Mouse (Mus musculus) ovary, adult 18-20 months (tissue): ENCODE data around the gene Ttc8.
"Not testable (repeated sequence)": the region's sequence is repeated elsewhere in the genome, so short reads cannot be mapped to it uniquely, and the experiment has no call there.

Experiments used
- DNase-seq: peaks from one replicate; pipeline ENCODE4 v3.0.0; 2022; ENCODE audit warnings: low spot score, mixed read lengths

Ttc8 gene

DNA sequence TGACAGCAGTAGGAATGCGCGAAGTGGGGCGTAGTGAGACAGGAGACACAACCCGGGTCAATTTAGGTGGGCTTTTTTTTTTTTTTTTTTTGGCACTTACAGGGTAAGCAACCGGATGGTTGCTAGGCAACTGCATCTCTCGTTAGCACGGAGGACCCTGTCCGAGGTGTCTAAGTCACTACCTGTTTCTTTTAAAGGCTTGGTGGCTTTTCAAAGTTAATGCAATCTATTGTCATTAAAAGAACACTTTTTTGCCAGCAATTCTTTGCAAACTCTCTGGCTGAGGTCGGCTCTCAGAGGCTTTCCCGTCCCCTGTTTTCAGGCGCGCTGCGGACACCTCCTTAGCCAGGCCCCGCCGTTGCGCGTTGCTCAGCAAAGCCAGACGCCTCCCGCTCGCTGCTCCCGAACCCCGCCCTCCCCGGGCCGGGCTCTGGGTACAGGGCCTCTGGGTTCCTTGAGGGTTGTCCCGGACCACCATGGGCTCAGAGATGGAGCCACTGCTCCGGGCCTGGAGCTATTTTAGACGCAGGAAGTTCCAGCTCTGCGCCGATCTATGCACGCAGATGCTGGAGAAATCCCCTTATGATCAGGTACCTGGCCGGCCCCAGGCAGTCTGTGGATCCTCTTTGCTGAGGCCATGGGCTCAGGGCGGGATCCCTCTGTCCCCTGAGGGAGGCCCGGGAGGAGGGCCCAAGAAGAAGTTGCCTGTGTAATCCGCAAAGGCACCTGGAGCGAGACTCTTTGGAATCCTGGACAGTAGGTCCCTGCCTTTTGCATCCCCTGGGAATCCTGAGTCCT is at the start of gene Ttc8:
Gene Ttc8 (plus strand): TSS at position 381 of the 798 bp plus-strand sequence.
- DNase-seq = peak; percentile 75

DNA sequence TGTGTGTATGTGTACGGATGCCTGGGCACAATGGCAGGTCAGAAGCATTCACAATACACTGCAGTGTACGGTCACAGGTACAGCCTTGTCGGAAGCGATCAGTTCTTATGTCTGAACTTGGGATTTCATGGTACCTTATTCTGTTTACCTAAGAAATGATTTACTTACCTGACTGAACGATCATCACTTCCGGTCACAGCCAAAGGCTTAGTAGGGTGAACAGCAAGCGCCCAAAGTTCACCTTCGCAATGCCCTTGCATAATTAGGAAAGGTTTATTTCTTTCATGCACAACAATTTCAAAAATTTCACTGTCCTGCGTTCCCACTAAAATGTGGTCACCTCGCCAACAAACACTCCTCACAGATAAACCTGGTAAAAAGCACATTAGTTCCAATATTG is 47.5 kb upstream of the Ttc8 start:
- no peak for DNase-seq

DNA sequence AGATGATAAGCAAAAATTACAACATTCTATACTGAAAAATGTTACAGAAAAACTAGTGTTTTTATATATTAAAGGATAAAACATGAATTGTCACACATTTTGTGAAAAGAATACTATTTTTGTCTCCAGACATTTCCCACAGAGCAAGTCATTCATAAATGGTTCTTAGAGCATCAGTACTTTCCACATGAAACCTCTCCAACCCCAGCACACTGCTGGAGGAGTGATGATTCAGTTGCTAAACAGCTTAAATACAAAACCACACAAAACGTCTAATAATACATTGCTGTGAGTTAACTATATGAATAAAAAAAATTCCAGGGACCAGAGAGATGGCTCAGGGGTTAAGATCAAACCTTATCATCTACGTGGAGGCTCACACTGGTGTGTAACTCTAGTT is 45.2 kb upstream of the Ttc8 start:
- DNase-seq = no peak

DNA sequence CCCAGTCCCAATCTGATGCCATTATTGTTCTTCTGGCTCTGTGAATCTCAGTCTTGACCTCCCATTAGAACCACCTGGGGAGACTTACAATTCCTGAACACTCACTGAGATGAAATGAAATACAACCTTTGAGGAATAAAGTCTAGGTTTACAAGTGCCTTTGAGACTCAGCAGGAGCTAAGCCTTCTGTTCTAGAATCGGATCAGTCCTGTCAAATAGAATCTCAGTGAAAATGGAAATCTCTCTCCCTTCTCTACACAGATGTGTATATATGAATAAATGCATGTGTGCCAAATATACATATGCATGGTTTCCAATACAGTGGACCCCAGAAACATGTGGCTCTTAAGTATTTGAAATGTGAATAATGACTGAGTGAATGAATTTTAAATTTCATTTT is 41.7 kb upstream of the Ttc8 start:
- no peak for DNase-seq

DNA sequence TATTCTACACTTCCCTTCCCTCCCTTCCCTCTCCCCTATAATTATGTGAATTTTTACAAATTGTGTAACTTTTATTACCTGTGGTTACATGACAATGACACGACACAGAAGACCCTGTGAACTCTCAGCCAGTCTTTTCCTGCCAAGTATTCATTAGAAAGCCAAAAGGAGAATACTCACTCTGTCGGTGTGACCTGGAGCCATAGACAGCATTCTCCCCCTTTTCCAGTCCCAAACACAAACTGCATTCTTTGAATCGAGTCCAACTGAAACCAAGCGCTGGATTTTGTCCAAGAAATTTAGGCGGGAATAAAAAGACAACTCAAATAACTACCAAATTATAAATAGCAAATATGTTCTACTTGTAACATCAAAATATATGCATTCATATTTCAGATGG is 38.6 kb upstream of the Ttc8 start:
- no peak for DNase-seq

DNA sequence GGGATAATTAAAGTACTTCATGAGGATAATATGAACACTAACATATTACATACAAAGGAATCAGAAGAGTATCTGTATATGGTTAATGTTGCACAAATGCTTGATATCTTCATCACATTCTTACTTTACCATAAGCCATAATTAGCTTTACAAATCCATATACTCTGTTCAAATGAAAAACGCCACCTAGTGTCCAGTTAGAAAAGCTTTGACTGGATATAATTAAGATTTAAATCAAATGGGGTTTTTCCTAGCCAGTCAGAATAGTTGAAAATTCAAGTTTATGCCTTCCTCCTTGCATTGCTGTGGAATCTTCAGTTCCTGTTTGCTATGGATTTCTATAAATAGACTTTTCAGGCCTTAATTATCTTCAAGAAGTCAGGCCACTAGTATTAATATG is 35.9 kb upstream of the Ttc8 start:
- DNase-seq = no peak

DNA sequence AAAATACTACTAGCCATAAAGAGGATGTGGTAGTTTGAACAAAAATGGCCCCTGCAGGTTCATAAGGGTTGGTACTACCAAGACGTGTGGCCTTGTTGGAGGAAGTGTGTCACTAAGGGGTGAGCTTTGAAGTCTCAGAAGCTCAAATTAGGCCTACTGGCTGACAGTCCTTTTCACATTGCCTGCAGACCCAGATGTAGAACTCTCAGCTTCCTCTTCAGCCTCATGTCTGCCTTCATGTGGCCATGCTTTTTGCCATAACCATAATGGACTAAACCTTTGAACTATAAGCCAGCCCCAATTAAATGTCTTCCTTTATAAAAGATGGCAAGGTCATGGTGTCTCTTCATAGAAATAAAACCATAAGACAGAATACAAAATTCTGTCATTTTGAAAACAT is 23.6 kb upstream of the Ttc8 start:
- no peak for DNase-seq

DNA sequence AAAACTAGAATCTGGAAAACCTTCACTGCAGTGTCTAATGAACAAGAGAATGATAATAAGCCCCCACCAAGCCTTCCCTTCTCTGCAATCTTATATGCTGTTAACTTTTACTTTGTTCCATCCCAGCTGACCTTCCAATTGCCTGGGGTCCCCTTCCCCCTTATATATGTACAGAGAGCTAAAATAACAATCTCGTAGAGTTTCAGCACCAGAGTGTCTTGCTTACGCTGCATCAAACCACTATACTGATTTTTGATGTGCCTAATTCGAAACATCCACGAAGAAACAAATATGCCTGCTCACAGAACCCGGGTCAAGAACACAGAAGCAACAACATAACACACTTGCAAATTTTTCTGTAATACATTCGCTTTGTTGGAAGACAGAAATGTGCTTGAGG is 20.7 kb upstream of the Ttc8 start:
- no peak for DNase-seq

DNA sequence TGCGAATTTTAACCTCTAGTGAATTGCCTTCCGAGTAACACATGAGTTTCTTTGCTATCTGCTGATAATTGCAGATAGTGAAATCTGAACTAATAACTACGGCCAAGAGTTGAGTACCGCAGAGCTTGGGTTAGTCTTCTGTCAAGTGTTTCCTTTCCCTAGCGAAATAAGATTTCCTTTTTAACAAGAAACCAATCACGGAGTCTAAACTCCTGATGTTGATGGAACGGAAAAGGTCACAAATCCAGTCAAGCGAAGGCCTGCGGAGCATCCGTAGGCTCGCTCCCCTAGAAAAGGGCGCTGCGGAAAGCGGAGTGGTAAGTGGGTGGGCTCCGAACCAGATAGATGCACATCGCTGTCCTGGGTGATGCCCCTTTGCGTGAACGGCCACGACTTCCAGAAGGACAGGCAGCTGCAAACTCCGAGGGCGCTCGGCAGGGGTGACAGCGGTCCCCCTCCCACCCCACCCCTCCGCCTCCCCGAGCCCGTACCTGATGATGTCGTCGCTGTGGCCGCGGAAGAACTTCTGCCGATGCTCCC is 20.0 kb upstream of the Ttc8 start:
- DNase-seq = no peak

DNA sequence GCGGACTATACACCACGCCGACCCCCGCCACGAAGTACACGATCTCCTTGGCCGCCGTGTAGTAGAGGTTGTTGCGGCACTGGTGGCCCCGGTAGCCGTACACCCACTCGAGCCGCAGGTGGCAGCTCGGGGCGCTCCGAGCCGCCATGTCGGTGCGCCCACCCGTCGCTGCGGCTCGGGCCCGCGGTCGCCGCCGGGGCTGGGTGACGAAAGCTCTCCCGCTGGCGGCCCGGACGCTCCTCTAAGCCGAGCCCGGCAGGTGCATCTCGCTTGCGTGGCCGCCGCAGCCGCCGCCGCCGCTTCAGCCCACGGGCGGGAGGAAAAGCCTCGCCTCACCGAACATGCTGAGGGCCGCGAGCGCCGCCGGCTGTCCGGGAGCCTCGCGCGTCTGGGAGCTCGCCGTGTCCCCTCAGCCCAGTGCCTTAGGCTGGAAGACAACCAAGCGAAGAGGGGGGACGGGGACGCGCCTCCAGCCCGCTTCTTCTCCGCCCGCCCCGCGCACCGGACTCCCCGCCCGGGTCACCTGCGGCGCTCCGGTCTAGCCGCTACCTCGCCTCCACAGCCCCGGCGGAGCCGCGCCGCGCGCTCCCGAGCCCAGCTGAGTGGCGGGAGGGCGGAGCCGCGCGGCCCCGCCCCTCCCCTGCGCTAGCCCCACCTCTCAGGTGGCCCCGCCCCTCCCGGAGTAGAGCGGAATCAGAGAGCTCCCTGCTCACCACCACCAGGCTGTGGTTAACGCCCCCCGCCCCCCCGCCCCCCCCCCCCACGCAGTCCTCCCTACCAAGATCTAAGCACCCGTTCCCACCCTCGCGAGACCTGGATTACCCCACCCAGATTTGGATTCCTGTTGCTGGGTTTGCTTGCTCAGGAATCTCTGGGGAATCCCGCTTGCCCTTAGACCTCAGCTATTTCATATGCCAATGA is 19.2 kb upstream of the Ttc8 start, which contains the start of gene Eml5:
Gene Eml5 (minus strand): TSS at position 604 of the 921 bp plus-strand sequence.
- peak; percentile 60 for DNase-seq

DNA sequence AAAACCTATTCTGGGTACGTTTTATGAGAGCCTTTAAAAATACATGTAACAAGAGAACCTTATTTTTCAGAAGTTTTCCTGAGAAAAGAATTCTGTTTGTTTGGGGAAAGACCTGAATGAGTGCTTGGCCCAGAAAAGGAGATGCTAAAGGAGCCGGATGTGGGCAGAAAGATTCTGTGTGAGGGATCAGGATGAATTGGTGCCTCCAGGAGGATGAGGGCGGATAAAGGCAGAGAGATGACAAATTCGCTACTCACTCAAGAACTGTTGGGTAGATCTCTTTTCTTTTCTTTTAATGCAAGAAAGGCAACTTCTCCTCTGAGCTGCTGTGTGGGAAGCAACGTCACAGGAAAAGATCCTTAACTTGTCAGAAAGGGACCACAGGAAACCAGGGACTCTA is 14.9 kb upstream of the Ttc8 start:
- DNase-seq = no peak

DNA sequence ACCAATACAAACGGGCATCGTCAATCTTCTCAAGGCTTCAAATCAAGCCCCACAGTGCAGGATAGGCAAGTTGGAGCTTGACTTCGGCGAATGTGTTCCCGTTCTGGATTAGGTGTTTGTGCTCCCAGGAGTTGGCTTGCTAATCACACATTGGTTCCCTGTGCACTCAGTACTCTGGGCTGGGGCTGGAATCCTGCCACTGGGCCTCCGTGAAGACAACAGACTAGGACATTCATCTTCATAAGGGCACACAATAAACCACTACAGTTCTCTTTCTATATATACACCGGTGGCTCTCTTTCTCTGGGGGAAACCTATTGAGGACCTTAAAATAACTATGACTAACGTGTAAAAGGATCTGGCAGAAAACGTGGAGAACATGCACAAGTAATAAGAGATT is 10.3 kb upstream of the Ttc8 start:
- DNase-seq = no peak

DNA sequence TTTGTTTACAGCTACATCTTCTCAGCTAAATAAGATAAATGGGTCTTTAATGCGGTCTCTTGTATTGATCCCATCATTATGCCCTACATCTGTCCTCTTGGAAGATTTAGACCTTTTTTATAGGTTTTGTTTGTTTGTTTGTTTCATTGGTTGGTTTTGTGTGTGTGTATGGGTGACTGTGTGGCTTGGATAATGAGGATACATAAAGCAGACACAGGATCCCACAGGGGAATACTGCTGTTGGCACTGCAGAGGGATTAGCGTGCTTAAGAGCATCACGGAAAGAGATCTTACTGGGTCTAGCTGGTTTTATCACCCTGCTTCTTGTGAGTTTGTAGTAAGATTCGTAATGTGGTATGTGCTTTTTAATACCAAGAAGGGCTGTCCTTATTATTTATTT is 10.8 kb downstream of the Ttc8 start:
- no peak for DNase-seq

DNA sequence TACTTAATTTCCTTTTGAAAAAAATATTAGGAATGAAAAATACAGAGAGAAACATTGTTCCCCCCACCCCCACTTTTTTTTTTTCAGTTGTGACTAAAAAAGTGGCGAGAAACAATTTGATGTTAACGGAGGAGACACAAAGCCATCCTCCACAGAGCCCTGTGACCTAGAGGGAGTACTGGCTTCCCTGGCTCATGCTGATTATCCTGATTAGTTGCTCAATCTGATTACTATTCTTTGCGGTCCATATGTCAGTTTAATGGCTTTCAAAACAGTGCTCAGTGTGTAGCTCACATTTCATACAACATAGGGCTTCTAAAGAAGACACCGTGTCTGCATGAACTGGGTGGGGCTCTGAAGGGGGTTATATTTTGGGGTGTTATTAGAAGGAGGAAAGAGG is 12.1 kb downstream of the Ttc8 start:
- DNase-seq = no peak

DNA sequence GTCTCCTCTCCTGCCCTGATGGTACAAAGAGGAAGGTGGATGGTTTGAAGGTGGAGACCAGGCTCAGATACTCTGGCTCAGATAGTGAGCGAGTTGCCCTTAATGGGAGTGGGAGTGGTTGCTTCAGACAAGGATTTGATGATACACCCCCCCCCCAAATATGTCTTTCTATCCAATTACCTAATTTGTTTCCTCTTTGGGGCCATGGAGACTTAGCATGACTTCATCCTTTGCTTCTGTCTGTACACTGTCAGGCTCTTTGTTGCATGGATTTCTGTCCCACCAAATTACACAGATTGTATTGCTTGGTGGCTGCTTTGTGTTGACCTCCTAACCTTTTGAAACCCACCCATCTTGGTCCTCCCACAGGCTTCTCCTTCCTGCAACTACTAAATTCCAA is 12.5 kb downstream of the Ttc8 start:
- no peak for DNase-seq

DNA sequence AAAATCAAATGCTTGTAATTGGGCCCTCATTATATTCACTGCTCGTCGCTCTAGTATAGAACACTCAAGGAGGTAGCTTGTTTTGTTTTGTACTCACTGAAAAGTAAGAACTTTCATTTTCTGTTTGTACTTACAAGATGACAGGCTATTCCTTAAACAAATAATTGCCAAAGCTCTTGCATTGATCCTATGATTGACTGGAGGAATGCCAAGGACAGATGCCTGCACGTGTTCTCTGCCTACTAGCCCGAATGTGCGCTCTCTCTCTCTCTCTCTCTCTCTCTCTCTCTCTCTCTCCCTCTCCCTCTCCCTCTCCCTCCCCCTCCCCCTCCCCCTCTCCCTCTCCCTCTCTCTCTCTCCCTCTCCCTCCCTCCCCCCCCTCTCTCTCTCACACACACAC is 30.9 kb downstream of the Ttc8 start:
- DNase-seq = not testable (repeated sequence)

DNA sequence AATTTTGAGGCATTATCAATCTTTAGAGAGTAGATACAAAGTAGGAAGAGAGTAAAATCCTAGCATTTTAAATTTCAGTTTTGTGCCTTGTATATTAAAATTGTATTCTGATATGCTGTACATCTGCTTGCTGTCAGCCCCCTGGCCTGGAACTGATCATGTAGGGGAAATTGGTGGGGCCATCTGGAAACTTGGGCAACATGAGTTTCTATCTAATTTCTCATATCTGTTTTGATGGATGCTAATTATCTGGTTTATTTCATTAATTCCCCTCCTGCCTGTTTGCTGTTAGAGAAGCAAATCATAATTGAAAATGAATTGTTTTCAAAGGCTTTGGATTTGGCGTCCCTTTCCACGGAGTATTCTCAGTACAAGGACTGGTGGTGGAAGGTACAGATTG is 36.6 kb downstream of the Ttc8 start:
- DNase-seq = no peak

DNA sequence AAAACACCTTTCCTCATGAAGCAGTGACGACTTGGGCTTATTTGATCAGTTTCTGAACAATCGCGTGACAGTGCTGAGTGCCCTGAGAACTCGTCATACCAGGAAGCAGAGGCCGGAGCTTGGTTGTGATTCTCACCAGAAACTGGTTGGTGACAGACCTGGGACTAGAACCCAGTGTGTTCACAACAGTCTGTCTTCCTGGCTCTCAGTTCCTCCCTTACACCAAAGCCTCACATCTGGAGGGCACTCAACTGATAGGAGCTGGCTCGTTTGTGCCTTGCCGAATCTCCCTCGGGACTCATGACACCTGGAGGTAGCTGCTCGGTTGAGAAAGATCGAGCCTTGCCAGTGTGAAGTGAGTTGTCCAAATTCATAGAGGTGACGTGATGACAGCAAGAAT is 37.1 kb downstream of the Ttc8 start:
- no peak for DNase-seq

DNA sequence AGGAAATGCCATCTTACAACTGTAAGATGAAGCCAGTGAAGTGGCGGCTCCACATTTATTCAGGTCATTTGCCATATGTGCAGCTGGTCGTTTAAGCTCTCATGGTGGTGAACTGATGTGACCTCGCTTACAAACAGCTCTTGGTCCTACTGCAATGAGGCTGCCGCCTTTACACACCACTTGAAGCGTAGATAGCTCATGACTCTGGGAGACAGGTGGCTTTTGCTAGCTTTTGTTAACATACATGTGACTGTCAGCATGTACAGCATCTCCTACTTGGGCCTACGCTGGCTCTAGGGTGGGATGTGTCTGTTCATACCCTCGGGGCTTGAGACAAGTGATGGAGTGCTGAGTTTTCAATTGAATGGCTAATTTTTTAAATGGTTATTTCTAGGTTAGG is 40.6 kb downstream of the Ttc8 start:
- no peak for DNase-seq

DNA sequence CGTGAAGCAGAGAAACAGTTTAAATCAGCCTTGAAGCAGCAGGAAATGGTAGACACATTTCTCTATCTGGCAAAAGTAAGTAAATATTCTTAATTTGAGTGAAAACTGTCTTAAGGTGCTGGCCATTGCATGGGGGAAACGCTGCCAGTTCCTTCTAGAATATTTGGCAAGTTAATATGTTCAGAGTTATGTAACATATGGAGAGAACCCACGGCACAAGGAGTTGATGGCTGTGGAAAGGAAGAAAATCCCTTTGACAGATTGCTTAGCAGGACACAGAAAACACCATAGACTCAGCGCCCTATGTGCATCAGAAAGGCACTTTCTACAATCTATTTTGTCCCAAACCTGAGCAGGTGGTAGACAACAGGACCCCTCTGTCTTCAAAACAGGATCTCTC is 41.0 kb downstream of the Ttc8 start:
- no peak for DNase-seq

DNA sequence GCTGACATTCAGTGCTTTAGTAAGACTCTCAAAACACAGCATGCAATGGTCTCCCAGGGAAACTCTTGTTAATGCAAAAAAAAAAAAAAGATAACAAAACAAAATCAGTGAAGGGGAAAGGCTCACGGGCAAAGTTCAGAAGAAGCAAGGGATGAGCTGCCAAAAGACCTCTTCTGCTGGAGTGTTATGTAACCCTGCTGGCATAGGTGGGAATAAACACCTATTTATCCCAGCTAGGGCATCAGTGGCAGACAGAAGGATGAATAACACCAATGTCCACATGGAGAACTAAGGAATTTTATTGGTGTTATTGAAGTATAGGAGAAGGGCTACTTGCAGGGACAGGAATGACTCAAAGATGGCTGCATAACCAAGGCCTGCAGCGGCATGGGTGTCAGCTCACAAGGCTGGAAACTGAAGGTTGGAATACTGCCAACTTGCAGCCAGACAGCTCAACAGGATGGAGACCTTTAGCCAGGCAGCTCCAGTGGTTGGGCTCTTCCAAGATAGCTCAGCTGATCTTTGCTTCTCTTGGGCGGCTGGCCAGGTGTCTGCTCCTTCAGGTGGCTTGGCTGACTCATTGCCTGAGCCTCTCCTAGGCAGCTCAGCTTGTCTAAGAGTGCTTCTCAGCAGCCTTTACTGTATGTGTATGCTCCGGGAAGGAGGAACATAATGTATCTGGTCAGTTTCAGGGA is 45.2 kb downstream of the Ttc8 start:
- DNase-seq = no peak

DNA sequence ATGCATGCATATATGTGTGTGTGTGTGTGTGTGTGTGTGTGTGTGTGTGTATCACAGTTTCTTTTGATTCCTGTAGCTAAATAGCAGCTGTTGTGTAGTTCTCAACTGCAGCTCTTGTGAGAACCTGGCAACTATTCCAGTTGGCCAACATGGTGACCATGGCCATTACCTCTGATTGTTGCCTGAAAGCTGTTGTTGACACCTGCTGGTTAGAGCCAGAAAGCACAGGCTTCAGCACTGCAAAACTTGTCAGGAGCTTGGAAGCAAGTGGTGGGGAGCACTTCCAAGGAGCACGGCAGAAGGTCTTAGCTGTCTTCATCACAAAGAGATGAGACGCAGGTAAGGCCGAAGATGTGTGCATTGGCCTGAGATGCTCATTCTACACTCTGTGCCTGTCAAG is 51.9 kb downstream of the Ttc8 start:
- no peak for DNase-seq
